Mouse (Mus musculus) layer of hippocampus, adult 18-20 months (tissue): Measurements from ENCODE around the gene Rbpj. TPM values are rescaled to one million over a fixed set of nuclear protein-coding genes. Genes with fewer than 3 reads are reported as not detected.
A peak's percentile ranks its signal among the peaks of the same experiment; 100 is the strongest.
"Not testable (repeated sequence)": the region's sequence is repeated elsewhere in the genome, so short reads cannot be mapped to it uniquely, and the experiment has no call there.

Source experiments
- DNase-seq, 2 experiments: peaks; one replicate each; pipeline ENCODE4 v3.0.0; 2022; ENCODE audit warnings: low spot score in 2 of 2
- total RNA-seq, 2 experiments: library from RNA; stranded (reverse); gene quantifications; 2 replicates each; pipeline ENCODE4 v1.2.3; 2021

The Rbpj gene
- total RNA-seq, 2 experiments from 2014 or later: 18.8 to 21.8 TPM

- DNase-seq: no peak
Observed at GRCm38 (mm10) chr5:53662413-53662812, 196.5 kb downstream of the Rbpj start.

GRCm38 (mm10) chr5:53663665-53664064 is 197.7 kb downstream of the Rbpj start:
- no peak for DNase-seq

GRCm38 (mm10) chr5:53668021-53668420 is 202.1 kb downstream of the Rbpj start:
- DNase-seq: no peak

GRCm38 (mm10) chr5:53670321-53670938 is 204.5 kb downstream of the Rbpj start:
- DNase-seq: no peak

GRCm38 (mm10) chr5:53671507-53671906 is 205.6 kb downstream of the Rbpj start:
- DNase-seq: no peak

GRCm38 (mm10) chr5:53672352-53672751 is 206.4 kb downstream of the Rbpj start:
- peak; percentile 15 to 82 for DNase-seq

- not testable (repeated sequence) for DNase-seq
Observed at GRCm38 (mm10) chr5:53673493-53674150, 207.7 kb downstream of the Rbpj start.

- no peak for DNase-seq
Observed at GRCm38 (mm10) chr5:53676671-53677070, 210.7 kb downstream of the Rbpj start.

- no peak for DNase-seq
Observed at GRCm38 (mm10) chr5:53678036-53678767, 212.2 kb downstream of the Rbpj start.

GRCm38 (mm10) chr5:53679651-53680050 is 213.7 kb downstream of the Rbpj start:
- DNase-seq: peak; percentile 39 to 47

GRCm38 (mm10) chr5:53683916-53684315 is 218.0 kb downstream of the Rbpj start:
- no peak for DNase-seq

- no peak for DNase-seq
Observed at GRCm38 (mm10) chr5:53684417-53684816, 218.5 kb downstream of the Rbpj start.

GRCm38 (mm10) chr5:53685623-53686022 is 219.7 kb downstream of the Rbpj start:
- DNase-seq: no peak

- DNase-seq: no peak
Observed at GRCm38 (mm10) chr5:53686379-53686778, 220.4 kb downstream of the Rbpj start.

GRCm38 (mm10) chr5:53688326-53688725 is 222.4 kb downstream of the Rbpj start:
- no peak for DNase-seq

GRCm38 (mm10) chr5:53691577-53691976 is 225.6 kb downstream of the Rbpj start:
- peak in 1 of 2 experiments; percentile 20 for DNase-seq

GRCm38 (mm10) chr5:53692100-53692499 is 226.1 kb downstream of the Rbpj start:
- DNase-seq: no peak

- DNase-seq: no peak
Observed at GRCm38 (mm10) chr5:53692662-53693061, 226.7 kb downstream of the Rbpj start.

GRCm38 (mm10) chr5:53696701-53697100 is 230.7 kb downstream of the Rbpj start:
- DNase-seq: no peak

GRCm38 (mm10) chr5:53697794-53698193 is 231.8 kb downstream of the Rbpj start:
- no peak for DNase-seq

- peak; percentile 20 to 64 for DNase-seq
Observed at GRCm38 (mm10) chr5:53702686-53703085, 236.7 kb downstream of the Rbpj start.
